Mouse (Mus musculus) stomach, embryonic 16.5 days (tissue): ENCODE results near the gene Tmeff1. TPM values are rescaled to one million over a fixed set of nuclear protein-coding genes. Genes with fewer than 3 reads are reported as not detected.

Experiments used
- ATAC-seq: fragments of 200-750 bp; cut with Nextera tagmentation; 2 replicates; pipeline ENCODE4 v1.8.0; 2017; ENCODE audit warnings: moderate number of reproducible peaks, moderate TSS enrichment; ENCODE audit not compliant: insufficient read depth, low FRiP score
- H3K27ac ChIP-seq: fragments of 300-500 bp; sonication (generic); 2 replicates; pipeline ENCODE4 v1.5.1; 2014; ENCODE audit warnings: low read length
- H3K27me3 ChIP-seq: fragments of 300-500 bp; sonication (generic); 2 replicates; pipeline ENCODE4 v1.6.1; 2014; ENCODE audit warnings: low read length, control low read depth, mixed read lengths; ENCODE audit not compliant: control insufficient read depth, insufficient read depth
- H3K36me3 ChIP-seq: fragments of 300-500 bp; sonication (generic); 2 replicates; pipeline ENCODE4 v1.6.1; 2014; ENCODE audit warnings: low read length; ENCODE audit not compliant: control insufficient read depth, insufficient read depth
- H3K4me1 ChIP-seq: fragments of 300-500 bp; sonication (generic); 2 replicates; pipeline ENCODE4 v1.6.1; 2014; ENCODE audit warnings: low read length, control low read depth, mixed read lengths; ENCODE audit not compliant: control insufficient read depth, insufficient read depth
- H3K4me2 ChIP-seq: fragments of 300-500 bp; sonication (generic); 2 replicates; pipeline ENCODE4 v1.6.1; 2014; ENCODE audit warnings: low read depth, low read length, mixed read lengths
- H3K4me3 ChIP-seq: fragments of 300-500 bp; sonication (generic); replicated peaks from 2 replicates; pipeline ENCODE4 v1.5.1; 2014; ENCODE audit warnings: mild to moderate bottlenecking, low read length
- H3K9ac ChIP-seq: fragments of 300-500 bp; sonication (generic); 2 replicates; pipeline ENCODE4 v1.6.1; 2014; ENCODE audit warnings: low read length
- H3K9me3 ChIP-seq: fragments of 300-500 bp; sonication (generic); replicated peaks from 2 replicates; pipeline ENCODE4 v1.6.1; 2016; ENCODE audit warnings: low read length, control low read depth; ENCODE audit not compliant: control insufficient read depth
- WGBS: fragments of 180-500 bp; shearing (Covaris S2); extraction: QIAGEN DNeasy Blood & Tissue Kit; methylation state at CpG from one replicate; pipeline ENCODE4 v1.1.7; 2014; 5-methylcytosine and 5-hydroxymethylcytosine counted together
- polyA plus RNA-seq: library from polyadenylated mRNA; unstranded; fragments of >200 nt; fragmentation: Nextera tagmentation; extraction: Ambion mirVana; gene quantifications from 2 replicates; pipeline ENCODE4 v1.2.1, GENCODE M21; 2015

Gene Tmeff1
- polyA plus RNA-seq, 1 experiment from 2014 or later: 7.9 TPM

DNA sequence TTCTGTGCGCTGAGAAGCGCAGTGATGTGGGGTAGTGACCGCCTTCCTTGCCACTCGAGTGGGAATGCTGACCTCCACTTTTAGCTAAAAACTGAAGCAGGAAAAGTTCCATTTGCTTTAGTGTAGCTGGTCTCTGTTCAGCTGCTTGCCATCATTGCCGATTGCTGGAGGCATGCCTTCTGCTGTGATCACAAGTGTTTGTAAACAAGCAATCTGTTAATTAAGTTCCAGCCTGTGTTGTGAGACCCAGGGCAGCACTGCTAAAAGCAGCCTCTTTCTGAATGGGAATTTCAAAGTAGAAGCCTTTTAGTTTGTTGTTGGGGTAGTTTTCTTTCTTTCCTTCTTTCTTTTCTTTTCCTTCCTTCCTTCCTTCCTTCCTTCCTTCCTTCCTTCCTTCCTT lies 61.2 kb downstream of the Tmeff1 start:
- H3K36me3 ChIP-seq: peaks cover 8% of the 10 kb centered on the region; the same call in 1 of the 2 replicates
- H3K4me3 ChIP-seq: no peak overlapping the region
- no peak overlapping the region for H3K27ac ChIP-seq
- no peaks in the 10 kb centered on the region for H3K27me3 ChIP-seq
- WGBS: 93% methylated on average over 5 of the region's 5 CpGs
- no peak for ATAC-seq
- no peaks in the 10 kb centered on the region for H3K4me1 ChIP-seq
- no peaks in the 10 kb centered on the region for H3K9me3 ChIP-seq
- no peak overlapping the region for H3K9ac ChIP-seq
- no peak overlapping the region for H3K4me2 ChIP-seq

DNA sequence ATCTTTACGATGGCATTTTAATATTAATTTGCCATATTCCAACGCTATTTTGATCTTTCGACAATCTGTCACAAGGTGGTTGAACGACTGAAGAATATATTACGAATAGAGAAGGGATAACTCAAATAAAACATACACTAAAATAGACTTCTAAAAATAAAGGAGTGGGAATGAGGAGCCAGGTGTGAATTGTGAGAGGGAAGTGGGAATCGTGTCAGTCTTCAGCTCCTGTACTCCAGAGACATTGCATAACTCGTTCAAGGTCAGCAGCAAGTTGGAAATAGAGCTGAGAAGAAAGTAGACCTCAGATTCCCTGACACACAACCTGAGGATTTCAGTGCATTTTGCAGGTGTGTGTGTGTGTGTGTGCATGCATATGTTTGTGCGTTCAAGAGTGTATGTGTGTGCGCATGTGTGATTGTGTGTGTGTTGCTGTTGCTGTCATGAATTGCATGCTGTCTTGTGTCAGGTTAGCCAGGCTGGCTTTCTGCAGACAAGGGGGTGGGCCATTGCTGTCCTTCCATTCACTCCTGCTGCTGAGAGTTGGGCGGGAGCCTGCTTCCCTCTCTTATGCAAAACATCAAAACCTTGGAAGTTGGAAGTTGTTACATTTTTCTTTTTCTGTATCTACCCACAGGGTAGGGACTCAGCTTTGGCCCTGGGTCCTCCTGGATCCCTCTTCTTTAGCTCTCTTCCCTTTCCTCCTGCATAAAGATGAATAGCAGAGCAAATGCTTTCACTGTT lies 65.8 kb downstream of the Tmeff1 start:
- 89% methylated on average over 10 of the region's 10 CpGs for WGBS
- H3K27ac ChIP-seq: no peak overlapping the region
- peaks cover 8% of the 10 kb centered on the region; the same call in 1 of the 2 replicates for H3K36me3 ChIP-seq
- H3K4me3 ChIP-seq: no peak overlapping the region
- no peak overlapping the region for H3K4me2 ChIP-seq
- no peak for ATAC-seq
- no peaks in the 10 kb centered on the region for H3K4me1 ChIP-seq
- no peaks in the 10 kb centered on the region for H3K9me3 ChIP-seq
- no peaks in the 10 kb centered on the region for H3K27me3 ChIP-seq
- no peak overlapping the region for H3K9ac ChIP-seq

DNA sequence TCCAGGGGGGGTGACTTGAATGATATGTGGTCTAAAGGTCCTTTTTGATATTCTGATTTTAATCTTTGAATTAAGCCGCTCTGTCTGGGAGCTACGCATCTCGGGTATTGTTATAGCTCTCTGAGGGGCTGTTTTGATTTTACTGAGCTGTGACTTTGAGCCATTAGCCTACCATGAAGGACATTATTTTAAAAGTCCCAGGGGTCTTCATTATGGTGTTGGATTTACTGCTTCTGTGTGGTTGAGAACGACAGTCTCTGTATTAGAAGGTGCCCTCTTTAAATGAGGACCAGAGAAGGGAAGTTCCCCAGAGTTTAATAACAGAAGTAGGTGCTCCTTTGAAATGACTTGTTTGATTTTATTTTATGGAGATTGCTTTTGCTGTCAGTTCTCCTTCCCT lies 69.1 kb downstream of the Tmeff1 start:
- H3K27ac ChIP-seq: no peak overlapping the region
- H3K36me3 ChIP-seq: no peaks in the 10 kb centered on the region
- H3K4me2 ChIP-seq: no peak overlapping the region
- no peak overlapping the region for H3K4me3 ChIP-seq
- H3K9ac ChIP-seq: no peak overlapping the region
- H3K27me3 ChIP-seq: no peaks in the 10 kb centered on the region
- H3K4me1 ChIP-seq: no peaks in the 10 kb centered on the region
- ATAC-seq: no peak
- no peaks in the 10 kb centered on the region for H3K9me3 ChIP-seq
- 85% methylated on average over 4 of the region's 4 CpGs for WGBS

DNA sequence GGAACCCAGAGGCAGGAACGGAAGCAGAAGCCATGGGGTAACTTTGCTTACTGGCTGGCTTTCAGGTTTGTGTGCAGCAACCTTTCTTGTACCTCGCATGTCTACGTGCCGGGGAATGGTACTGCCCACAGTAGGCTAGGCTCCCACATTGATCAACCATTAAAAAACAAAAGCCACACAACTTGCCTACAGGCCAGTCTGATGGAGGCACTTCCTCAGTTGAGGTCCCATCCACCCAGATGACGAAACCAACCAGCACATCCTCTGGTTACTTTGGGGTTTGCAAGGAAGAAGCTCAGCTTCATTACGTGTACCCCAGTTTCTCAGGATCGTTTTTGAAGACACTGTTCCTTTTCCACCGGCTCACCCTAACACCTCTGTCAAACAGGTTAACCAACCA lies 71.6 kb downstream of the Tmeff1 start:
- 90% methylated on average over 8 of the region's 8 CpGs for WGBS
- H3K4me1 ChIP-seq: 0 out of 2 replicates have a peak, but pooled peaks cover 4% of the 10 kb centered on the region
- H3K4me2 ChIP-seq: no peak overlapping the region
- no peak overlapping the region for H3K9ac ChIP-seq
- H3K36me3 ChIP-seq: no peaks in the 10 kb centered on the region
- H3K4me3 ChIP-seq: no peak overlapping the region
- no peaks in the 10 kb centered on the region for H3K9me3 ChIP-seq
- no peaks in the 10 kb centered on the region for H3K27me3 ChIP-seq
- no peak for ATAC-seq
- H3K27ac ChIP-seq: no peak overlapping the region

DNA sequence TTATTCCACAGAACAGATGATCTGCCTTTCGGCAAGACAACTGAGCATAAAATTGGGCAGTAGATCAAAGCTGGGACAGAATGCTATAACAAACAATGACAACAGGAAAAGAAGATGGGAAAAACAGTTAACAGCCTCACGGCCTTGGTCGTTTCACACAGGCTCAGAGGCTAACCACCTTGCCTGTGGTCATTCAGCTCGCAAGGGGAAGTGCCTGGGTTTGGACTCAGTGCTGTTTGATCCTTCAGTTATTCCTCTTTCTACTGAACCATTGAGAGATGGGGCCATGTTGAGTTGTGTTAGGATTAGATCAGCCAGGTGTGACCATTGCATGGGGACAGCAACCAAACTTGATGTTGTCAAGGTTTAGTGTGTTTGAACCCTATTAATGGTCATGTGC lies 75.2 kb downstream of the Tmeff1 start:
- Histone ChIP-seq H3K4me2 (no peak overlapping the region), H3K9ac (no peak overlapping the region), H3K27ac (no peak overlapping the region), H3K9me3 (no peaks in the 10 kb centered on the region), H3K27me3 (no peaks in the 10 kb centered on the region), H3K36me3 (peaks cover 4% of the 10 kb centered on the region; the same call in 1 of the 2 replicates), H3K4me1 (0 out of 2 replicates have a peak, but pooled peaks cover 6% of the 10 kb centered on the region), H3K4me3 (no peak overlapping the region)
- ATAC-seq: no peak
- 88% methylated on average over 4 of the region's 4 CpGs for WGBS

DNA sequence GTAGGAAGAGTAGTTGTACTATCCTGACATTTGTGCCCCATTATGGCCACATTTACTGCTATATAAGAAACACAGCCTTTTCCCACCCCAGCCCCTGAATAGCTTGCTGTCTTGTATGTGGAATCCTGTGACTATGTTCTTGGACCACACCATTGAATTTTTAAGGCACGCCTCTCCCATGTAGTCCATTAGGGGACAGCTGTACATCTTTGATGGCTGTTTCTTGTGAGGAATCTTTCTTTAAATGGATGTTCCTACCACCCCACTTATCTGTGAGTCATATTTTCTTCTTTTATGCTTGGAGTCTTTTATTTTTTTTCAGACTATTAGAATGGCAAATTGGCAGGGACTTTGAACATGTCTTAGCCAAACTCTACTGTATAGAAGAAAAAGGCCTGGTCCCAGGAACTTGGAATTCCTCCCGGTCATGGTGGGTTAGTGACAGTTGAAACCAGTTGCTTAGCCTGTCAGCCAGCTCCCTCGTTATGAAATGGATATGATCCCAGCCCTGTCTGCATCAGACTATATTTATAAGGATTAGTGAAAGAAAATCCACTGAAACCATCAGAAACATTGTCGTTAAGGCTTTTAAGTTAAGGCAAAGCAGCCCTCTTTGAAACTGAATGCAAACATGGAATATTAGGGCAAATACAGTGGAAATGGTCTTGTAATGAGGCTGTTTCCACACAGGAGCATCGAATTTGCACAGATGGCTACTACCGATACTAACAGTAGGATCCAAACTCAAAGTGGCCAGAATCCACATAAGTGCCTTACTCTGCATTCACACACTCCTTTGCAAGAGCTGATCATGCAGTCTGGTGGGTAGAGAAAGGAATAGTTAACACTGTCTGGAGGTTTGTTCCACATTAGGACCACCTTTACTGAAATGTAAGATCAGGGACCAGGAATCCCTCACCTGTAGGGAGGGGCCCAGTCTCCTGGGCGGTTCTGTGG lies 75.9 kb downstream of the Tmeff1 start:
- no peak overlapping the region for H3K4me2 ChIP-seq
- H3K36me3 ChIP-seq: peaks cover 4% of the 10 kb centered on the region; the same call in 1 of the 2 replicates

DNA sequence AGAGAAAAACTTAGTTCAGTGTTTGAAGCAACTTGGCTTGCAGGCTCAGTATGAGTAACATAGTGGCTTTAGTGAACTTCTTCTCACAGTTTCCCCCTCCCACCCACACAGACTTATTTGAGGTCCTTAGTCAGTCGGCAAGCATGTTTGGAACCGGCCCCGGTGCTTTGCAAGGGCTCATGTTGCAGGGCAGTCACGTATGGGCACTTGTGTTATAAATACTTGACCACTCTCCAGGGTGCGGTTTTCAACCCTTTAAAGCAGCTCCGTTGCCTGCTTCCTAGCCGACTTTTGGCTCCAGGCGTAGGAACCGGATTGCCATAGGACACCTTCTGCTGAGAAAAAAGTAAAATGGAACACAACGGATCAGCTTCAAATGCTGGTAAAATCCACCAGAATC lies 78.3 kb downstream of the Tmeff1 start, which contains the start of gene Cavin4:
Gene Cavin4 (plus strand): TSS at position 244 of the 400 bp plus-strand sequence.
- WGBS: 93% methylated on average over 10 of the region's 10 CpGs
- no peak for ATAC-seq
- Histone ChIP-seq H3K9ac (no peak within 1 kb of the TSS), H3K36me3 (peaks cover 4% of the 10 kb centered on the region; the same call in 1 of the 2 replicates), H3K4me2 (no peak within 1 kb of the TSS), H3K9me3 (no peaks in the 10 kb centered on the region), H3K4me1 (0 out of 2 replicates have a peak, but pooled peaks cover 6% of the 10 kb centered on the region), H3K4me3 (no peak within 1 kb of the TSS), H3K27ac (no peak within 1 kb of the TSS), H3K27me3 (no peaks in the 10 kb centered on the region)

More for the DNA sequence above, 75.9 kb downstream of the Tmeff1 start:
- Histone ChIP-seq H3K9ac (no peak overlapping the region), H3K9me3 (no peaks in the 10 kb centered on the region), H3K4me1 (0 out of 2 replicates have a peak, but pooled peaks cover 6% of the 10 kb centered on the region), H3K27ac (no peak overlapping the region; the same call in 1 of the 2 replicates), H3K4me3 (no peak overlapping the region), H3K27me3 (no peaks in the 10 kb centered on the region)
- WGBS: 80% methylated on average over 7 of the region's 7 CpGs
- ATAC-seq: no peak

DNA sequence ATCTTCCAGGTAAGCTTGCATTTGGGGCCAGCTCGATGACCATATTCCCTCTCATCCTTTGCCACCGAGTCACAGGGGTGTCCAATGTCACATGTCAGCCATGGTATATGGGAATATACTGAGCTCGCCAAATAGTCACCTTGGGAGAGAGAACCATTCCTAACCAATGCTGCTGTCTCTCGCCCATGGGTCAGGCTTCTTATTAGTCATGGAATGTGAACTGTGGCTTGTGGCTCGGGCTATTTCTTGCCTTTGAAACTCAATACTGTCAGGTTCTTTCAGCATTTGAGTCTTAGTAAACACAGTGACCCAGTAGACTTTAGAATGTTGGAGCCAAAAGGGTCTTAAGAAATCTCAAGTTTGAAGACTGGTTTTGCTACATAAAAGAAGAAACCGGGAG lies 79.0 kb downstream of the Tmeff1 start:
- no peak for ATAC-seq
- Histone ChIP-seq H3K9me3 (no peaks in the 10 kb centered on the region), H3K4me1 (0 out of 2 replicates have a peak, but pooled peaks cover 6% of the 10 kb centered on the region), H3K9ac (no peak overlapping the region), H3K27me3 (no peaks in the 10 kb centered on the region), H3K27ac (no peak overlapping the region), H3K36me3 (peaks cover 4% of the 10 kb centered on the region; the same call in 1 of the 2 replicates), H3K4me3 (no peak overlapping the region), H3K4me2 (no peak overlapping the region)
- 92% methylated on average over 6 of the region's 6 CpGs for WGBS

DNA sequence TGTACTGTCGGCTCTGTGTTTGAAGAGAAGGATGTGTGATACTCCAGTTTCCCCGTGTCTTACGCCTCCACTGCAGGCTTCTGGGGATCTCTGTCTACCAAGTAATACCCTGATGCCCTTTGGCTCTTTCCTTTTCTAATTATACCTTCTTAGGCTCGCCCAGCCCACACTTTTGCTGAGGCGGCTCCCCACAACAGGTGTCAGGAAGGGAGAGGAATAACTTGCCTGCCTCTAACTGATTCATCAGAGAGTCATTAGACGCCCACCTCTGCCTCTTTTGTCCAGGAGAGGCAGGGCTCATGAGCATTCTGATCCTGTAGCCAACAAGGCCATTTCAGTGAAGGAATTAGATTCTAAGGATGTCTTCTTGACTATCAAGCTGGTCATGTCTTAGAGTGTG lies 82.3 kb downstream of the Tmeff1 start:
- WGBS: 87% methylated on average over 6 of the region's 6 CpGs
- H3K4me2 ChIP-seq: no peak overlapping the region
- peaks cover 4% of the 10 kb centered on the region; the same call in 1 of the 2 replicates for H3K36me3 ChIP-seq
- no peaks in the 10 kb centered on the region for H3K27me3 ChIP-seq
- no peaks in the 10 kb centered on the region for H3K9me3 ChIP-seq
- H3K27ac ChIP-seq: no peak overlapping the region
- no peaks in the 10 kb centered on the region for H3K4me1 ChIP-seq
- no peak overlapping the region for H3K4me3 ChIP-seq
- no peak overlapping the region for H3K9ac ChIP-seq
- ATAC-seq: no peak
